Mouse (Mus musculus) frontal cortex, postnatal 10 days (tissue): Measurements from ENCODE around the gene Plekhm3.

Source experiments
- DNase-seq, 2 experiments: peaks; one replicate each; pipeline ENCODE4 v3.0.0; 2022; ENCODE audit warnings: low spot score in 2 of 2, mixed read lengths in 1 of 2

The Plekhm3 gene

DNA sequence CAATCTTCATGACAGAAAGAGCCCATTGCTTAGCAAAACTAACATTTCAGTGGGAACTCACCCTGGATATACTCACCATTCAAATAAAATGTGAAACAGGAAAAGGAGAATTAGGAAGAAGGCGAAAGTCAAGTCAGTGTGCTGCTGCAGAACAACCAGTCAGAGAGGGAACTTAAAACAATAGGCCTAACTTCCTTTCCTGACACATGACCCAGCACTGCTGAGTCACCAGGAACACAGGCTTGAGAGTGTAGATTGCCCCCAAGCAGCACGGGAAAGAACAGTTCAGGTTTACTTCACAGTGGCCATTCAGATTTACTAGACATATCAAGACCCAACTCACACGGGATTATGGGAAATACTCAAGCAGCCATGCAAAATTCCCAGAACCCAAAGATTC, 80.3 kb downstream of the Plekhm3 start:
- DNase-seq: no peak

DNA sequence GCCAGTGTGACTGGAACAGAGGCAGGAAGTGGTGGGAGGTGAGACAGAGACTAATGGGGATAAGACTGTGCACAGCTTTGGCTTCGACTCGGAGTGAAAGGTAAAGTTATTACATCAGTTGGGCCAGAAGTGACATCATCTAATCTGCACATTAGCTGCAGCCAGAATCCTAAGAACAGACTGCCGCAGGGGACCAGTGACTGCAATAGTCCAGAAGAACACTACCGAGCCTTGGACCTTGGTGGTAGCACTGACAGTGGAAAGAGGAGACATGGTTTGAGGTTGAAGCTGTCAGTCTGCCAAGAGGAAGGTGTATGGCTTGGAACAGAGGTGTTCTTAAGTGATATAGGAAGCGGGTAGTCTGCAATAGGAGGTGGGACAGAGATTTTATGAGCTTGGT, 80.9 kb downstream of the Plekhm3 start:
- no peak for DNase-seq

GRCm38 (mm10) chr1:64875156-64875555, 81.5 kb downstream of the Plekhm3 start:
- DNase-seq: no peak

GRCm38 (mm10) chr1:64871956-64872355, 84.7 kb downstream of the Plekhm3 start:
- DNase-seq: no peak

GRCm38 (mm10) chr1:64867684-64868083, 88.9 kb downstream of the Plekhm3 start:
- no peak for DNase-seq

DNA sequence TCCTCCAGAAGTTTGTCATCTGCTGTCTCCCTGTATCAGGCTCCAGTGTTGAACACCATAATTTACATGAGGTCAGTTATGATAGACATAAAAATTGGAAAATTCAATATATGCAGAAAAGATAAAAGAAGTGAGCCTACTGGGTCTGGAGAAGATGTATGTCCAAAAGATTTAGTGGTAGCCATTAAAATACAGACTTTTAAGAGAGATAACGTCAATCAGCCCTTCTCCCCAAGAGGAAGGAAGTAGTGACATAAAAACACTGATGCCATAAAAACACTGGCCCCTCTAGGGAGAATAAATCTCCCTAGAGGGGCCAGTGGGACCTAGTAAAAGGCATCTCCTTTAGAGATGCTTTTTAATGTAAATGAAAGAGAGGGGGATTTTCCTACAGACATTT, 90.5 kb downstream of the Plekhm3 start:
- no peak for DNase-seq

- DNase-seq: no peak
Measured at GRCm38 (mm10) chr1:64860235-64860920, 96.2 kb downstream of the Plekhm3 start.

GRCm38 (mm10) chr1:64859826-64860225, 96.8 kb downstream of the Plekhm3 start:
- DNase-seq: no peak

- no peak for DNase-seq
Measured at GRCm38 (mm10) chr1:64854835-64855234, 101.8 kb downstream of the Plekhm3 start.

DNA sequence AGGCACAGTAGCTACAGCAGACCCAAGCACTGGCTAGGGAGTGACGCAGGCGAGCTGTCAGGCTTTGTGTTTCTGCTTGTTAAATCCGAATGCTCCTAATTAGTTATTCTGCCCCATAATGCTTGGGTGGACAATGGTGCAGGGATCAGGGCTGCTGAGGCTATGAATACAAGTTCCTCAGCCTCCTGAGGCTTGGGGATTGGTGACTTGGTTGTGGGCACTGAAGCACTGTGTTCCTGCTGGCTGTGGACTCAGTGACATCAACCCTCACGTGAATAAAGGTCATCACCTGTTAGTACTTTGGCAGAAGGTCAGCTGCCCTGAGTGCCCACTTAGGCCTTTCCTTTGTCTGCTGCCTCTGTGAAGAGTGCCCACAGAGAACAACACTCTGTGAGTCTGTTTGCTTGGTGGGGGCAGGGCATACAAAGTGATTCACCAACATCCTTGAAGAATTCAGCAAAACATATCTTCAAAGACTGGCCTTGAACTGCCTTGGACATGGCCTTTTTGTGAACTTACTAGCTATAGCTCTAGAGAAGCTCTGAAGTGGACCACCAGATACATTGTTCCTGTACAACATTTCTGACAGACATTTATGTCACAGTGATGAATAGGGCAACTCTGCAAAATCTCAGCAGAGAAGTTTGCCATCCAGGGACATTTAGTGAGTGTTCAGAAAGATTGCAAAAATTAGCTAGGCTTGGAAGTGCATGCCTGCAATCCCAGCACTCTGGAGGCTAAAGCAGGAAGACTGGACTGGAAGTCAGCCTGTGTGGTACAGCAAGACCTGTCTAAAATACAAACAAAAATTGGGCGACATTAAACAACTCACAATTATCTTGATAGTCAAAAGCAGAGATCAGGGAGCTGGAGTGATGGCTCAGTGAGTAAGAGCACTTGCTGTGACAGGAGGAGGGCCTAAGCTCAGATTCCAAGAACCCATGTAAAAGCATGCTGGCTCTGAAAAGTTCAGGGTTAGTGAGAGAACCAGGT, 102.6 kb downstream of the Plekhm3 start:
- DNase-seq: no peak

DNA sequence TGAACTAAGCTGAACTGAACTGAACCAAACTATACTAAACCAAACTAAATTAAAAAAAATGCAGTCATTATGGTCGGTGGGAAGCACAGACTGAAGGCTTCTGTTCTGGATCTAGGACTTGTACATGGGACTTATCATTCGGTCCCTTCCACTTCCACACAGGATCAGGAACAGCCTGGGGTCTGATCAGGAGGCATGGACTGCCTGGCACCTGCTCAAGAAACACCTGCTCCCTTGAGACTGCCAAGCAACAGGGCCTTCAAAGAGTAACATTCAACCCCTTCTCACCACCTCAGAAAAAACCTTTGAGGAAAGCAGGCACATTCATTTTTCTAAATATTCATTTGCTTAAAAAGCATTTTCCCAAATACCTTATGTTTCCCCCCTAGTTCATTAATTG, 103.4 kb downstream of the Plekhm3 start:
- no peak for DNase-seq

- no peak for DNase-seq
Measured at GRCm38 (mm10) chr1:64852272-64852671, 104.4 kb downstream of the Plekhm3 start.

DNA sequence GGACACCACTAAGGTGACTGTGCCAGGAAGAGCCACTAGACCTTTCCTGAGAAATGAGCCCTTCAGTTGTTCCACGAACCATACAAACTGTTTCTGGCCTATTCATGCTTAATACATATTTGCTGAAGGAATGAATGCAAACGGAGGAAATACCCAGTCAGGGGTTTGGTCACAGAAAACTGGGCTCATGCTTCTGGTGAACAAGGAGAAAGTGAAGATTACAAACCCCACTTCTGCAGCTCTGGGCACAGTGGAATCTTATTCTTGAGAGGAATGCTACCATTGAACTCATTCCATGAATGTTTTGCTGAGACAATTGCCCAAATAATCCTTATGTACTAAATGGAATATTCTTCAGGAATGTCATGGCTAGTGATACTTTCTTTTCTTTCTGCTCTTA, 106.3 kb downstream of the Plekhm3 start:
- no peak for DNase-seq

DNA sequence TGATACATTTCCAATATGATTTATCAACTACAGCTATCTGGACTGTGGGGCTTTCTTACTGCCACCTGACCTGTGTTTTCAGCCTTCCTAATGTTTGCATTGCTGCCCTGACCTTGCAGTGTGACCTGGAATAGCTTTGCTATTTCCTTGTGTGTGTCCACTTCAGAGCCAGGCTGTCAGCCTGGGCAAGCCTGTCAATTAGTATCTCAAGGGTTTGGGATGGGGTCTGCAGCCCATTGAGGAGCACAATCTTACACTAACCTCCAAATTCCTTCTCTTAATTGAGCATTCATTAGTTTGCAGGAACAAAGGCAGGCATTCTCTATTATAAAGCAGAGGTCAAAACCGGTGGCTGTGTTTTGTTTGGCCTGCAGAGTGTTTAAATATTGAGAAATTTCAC, 107.6 kb downstream of the Plekhm3 start:
- no peak for DNase-seq

DNA sequence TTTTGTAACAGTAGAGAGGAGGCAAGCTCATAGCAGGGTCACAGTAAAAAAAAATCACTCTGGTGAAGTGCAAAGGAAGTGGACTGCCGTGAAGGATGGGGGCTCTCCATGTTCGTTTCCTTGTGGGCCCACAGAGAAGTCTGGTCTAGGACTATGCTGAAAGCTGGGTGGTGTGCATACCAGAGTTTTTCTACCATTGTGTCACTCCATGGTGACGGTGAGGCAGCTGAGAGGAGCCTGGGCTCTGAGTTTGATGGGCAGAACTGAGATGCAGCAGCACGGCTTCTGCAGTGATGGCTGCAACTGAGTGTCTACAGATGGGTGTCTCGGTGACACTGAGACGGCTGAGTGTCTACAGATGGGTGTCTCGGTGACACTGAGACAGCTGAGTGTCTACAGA, 108.5 kb downstream of the Plekhm3 start:
- DNase-seq: no peak

DNA sequence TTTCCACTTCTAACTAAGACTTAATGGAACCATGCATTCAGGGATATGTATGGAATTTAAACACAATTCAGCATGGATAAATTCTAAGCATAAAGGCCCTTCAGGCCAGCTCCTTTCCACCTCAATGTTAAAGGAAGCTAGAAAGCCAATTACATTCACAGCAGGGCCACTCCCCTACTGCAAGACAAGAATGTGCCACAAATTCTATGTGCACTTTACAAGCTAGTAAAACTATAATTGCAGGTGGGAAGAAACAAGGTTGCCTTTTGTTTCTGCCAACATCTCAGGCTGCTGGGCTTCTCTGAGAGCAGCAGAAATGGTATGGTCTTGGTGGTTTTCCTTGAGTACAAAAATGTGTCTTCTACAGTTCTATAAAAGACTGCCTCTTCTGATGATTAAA, 109.1 kb downstream of the Plekhm3 start:
- no peak for DNase-seq

GRCm38 (mm10) chr1:64844978-64845377, 111.6 kb downstream of the Plekhm3 start:
- no peak for DNase-seq

DNA sequence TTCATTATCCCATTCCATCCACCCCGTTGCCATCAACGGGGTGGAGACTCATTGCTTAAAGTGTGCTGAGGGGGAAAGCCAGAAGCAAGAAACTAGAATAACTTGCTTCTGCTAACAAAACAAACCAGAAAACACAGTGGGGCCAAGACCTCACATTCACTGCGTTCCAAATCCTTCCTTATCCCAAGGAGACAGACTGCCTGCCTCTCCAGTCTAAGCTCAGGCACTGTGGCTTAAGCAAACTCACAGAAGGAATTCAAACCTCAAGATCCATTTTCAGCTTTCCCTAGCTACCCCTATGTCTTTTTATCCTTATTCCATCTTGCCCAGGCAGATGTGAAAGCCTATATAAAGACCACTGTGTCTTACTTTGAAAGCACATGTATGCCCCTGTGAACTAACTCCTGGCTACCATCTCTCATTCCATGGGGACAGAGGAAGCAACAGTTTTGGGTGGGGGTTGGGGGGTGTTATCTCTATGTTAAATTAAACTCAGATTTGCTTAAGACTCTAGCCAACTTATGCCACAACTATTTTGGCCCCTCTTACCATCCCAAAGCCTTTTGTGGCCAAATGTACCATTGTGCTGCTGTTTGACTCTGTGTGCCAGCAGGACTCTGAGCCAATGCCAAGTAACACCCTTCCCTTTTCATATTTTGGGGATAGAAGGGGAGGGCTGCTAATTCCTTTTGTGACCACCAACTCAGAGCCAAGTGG, 112.6 kb downstream of the Plekhm3 start:
- no peak for DNase-seq

GRCm38 (mm10) chr1:64840930-64841329, 115.7 kb downstream of the Plekhm3 start:
- DNase-seq: no peak

DNA sequence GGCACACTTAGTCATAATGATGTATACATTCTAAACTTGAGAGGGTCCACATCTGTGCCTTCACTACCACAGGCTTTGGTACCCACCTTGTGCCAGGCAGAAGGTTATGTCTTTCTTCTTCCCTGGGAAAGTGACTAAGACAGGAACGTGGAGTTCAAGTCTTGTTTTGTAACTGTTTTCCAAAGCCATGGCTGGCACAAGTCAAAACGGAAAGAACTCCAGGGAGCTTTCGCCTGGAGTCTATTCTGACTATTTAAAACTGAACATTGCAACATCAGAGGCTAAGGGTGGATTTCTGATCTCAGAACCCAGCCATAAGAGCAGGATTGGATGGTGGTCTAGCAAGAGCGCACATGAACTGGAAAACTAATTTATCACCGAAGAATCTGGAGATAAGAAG, 120.0 kb downstream of the Plekhm3 start:
- DNase-seq: no peak

GRCm38 (mm10) chr1:64836114-64836513, 120.5 kb downstream of the Plekhm3 start:
- no peak for DNase-seq

GRCm38 (mm10) chr1:64831552-64831951, 125.1 kb downstream of the Plekhm3 start:
- DNase-seq: no peak
